28 mouse cellular contexts compared by ENCODE assay signal in genomic region chr2:163907131-163907530, GRCm38 (mm10). TPM values are rescaled to one million over a fixed set of nuclear protein-coding genes. Genes with fewer than 3 reads are reported as not detected.
A peak's percentile ranks its signal among the peaks of the same experiment; 100 is the strongest.
DNase-seq lines count a peak whose midpoint lies in the region; ATAC-seq and TF ChIP-seq lines count a peak whose summit lies in the region.
"Had no signal": no experiment of that assay in that cellular context is flagged by ENCODE, and none has a peak within 500 bp of the region (broad histone marks: within the 10 kb centered on the region; RNA-seq: fewer than 3 reads in every experiment).

No protein-coding gene starts in this region.

- peak; percentile 82 to 84 for DNase-seq in adrenal gland, adult (ENCODE audit: inconsistent age in 2 of 2, low spot score in 1 of 2)
- DNase-seq in adrenal gland, adult 8-10 months = no peak
- peak; percentile 42 for DNase-seq in adrenal gland, postnatal 10 days
- DNase-seq in adrenal gland, postnatal 4 days (ENCODE audit: low spot score in 2 of 2) = no peak
- peak; percentile 56 for DNase-seq in adrenal gland, postnatal 14 days
- DNase-seq in adrenal gland, postnatal 36 days = peak; percentile 72
- no peak for DNase-seq in midbrain, postnatal 0 days (ENCODE audit: low spot score)
- no peak for DNase-seq in embryo, embryonic 10 days (ENCODE audit: low spot score)
- DNase-seq: cerebellum, adult 11 months; cerebellum, adult 18-20 months; cerebellum, adult 8-10 months; cerebellum, adult 9-11 months; cerebellum, postnatal 14 days; cerebellum, postnatal 36 days; forebrain, postnatal 0 days had no signal

- no peak for TF ChIP-seq CTCF in midbrain, postnatal 0 days (IDR thresholded peaks at IDR 0.05)

- no peaks in the 10 kb centered on the region for H3K4me1 ChIP-seq in midbrain, postnatal 0 days (ENCODE audit: insufficient read depth, low read length)
- H3K4me1 ChIP-seq: embryonic facial prominence, embryonic 12.5 days had no signal

- H3K9ac ChIP-seq in midbrain, postnatal 0 days (replicated peaks; ENCODE audit: low read length, poor library complexity, severe bottlenecking) = no peak overlapping the region
- H3K9ac ChIP-seq: embryonic facial prominence, embryonic 12.5 days; forebrain, embryonic 13.5 days; forebrain, embryonic 15.5 days; forebrain, postnatal 0 days had no signal

- H3K4me2 ChIP-seq in midbrain, postnatal 0 days (ENCODE audit: low read depth, low read length, poor library complexity, severe bottlenecking) = no peak overlapping the region
- H3K4me2 ChIP-seq: embryonic facial prominence, embryonic 12.5 days; forebrain, embryonic 13.5 days; forebrain, embryonic 15.5 days had no signal

- no peaks in the 10 kb centered on the region for H3K9me3 ChIP-seq in midbrain, postnatal 0 days (ENCODE audit: low read length)
- H3K9me3 ChIP-seq: embryonic facial prominence, embryonic 10.5 days; embryonic facial prominence, embryonic 12.5 days; forebrain, embryonic 13.5 days; forebrain, embryonic 15.5 days had no signal

- no peak overlapping the region for H3K4me3 ChIP-seq in midbrain, postnatal 0 days (ENCODE audit: low read depth, low read length)
- H3K4me3 ChIP-seq: embryonic facial prominence, embryonic 10.5 days; embryonic facial prominence, embryonic 12.5 days; forebrain, embryonic 13.5 days; forebrain, embryonic 15.5 days had no signal

- no peaks in the 10 kb centered on the region for H3K27me3 ChIP-seq in midbrain, postnatal 0 days (ENCODE audit: insufficient read depth, low read length)
- H3K27me3 ChIP-seq: forebrain, embryonic 13.5 days; forebrain, embryonic 15.5 days had no signal

- no peak for ATAC-seq in midbrain, postnatal 0 days (ENCODE audit: low FRiP score)
- ATAC-seq: activated CD4-positive, CD25-positive, alpha-beta regulatory T cell, adult 4 months; forebrain, embryonic 13.5 days; forebrain, embryonic 15.5 days; forebrain, postnatal 0 days; Patski had no signal

- 74% methylated on average over 5 of the region's 5 CpGs for WGBS in midbrain, postnatal 0 days

- H3K36me3 ChIP-seq in midbrain, postnatal 0 days (ENCODE audit: insufficient read depth, low read length) = no peaks in the 10 kb centered on the region
- H3K36me3 ChIP-seq: embryonic facial prominence, embryonic 10.5 days; embryonic facial prominence, embryonic 12.5 days; forebrain, embryonic 15.5 days had no signal

- no peak overlapping the region for H3K27ac ChIP-seq in midbrain, postnatal 0 days (ENCODE audit: low read depth, low read length)
- H3K27ac ChIP-seq: embryonic facial prominence, embryonic 10.5 days; embryonic facial prominence, embryonic 12.5 days; forebrain, embryonic 13.5 days; forebrain, embryonic 15.5 days had no signal

RNA-seq across cellular contexts. Expression of gene Rims4, which starts 11.4 kb away (rescaled TPM):
- 100 to 1,000 TPM in 2 of 4 experiments, 10 to 100 TPM in 2; 85.0 to 169 (median 121) TPM for total RNA-seq in adrenal gland, adult 8-10 months (2022)
- total RNA-seq in adrenal gland, postnatal 10 days (2021) = 10 to 100 TPM; 57.7 to 63.4 TPM
- 100 to 1,000 TPM; 101 to 103 TPM for total RNA-seq in adrenal gland, postnatal 4 days (2021)
- 72.1 and 92.7 TPM in 2 replicates for total RNA-seq in adrenal gland, postnatal 14 days (2021)
- 100 to 1,000 TPM; 171 to 180 TPM for total RNA-seq in adrenal gland, postnatal 36 days (2021)
- 85.1 and 85.3 TPM in 2 replicates for total RNA-seq in midbrain, postnatal 0 days (2014; rRNA removed)
- 18.4 and 22.8 TPM in 2 replicates for polyA plus RNA-seq in midbrain, postnatal 0 days (2015; fragmentation: Nextera tagmentation; extraction: Ambion mirVana)
- total RNA-seq: common myeloid progenitor, adult 5-6 weeks; MEL had no signal
- polyA plus RNA-seq: activated CD4-positive, CD25-positive, alpha-beta regulatory T cell, adult 4 months; C2C12; Patski had no signal

RNA-seq across cellular contexts. Expression of gene Kcnk15, which starts 53.7 kb away (rescaled TPM):
- total RNA-seq in adrenal gland, adult 8-10 months (2022) = not detected
- total RNA-seq in adrenal gland, postnatal 10 days (2021) = not detected
- not detected for total RNA-seq in adrenal gland, postnatal 4 days (2021)
- total RNA-seq in adrenal gland, postnatal 14 days (2021) = not detected in 2 replicates
- total RNA-seq in adrenal gland, postnatal 36 days (2021) = not detected
- total RNA-seq in midbrain, postnatal 0 days (2014; rRNA removed) = 0.11 TPM in 1 of 2 replicates, not detected in the other
- 0.12 and 0.25 TPM in 2 replicates for polyA plus RNA-seq in midbrain, postnatal 0 days (2015; fragmentation: Nextera tagmentation; extraction: Ambion mirVana)
- total RNA-seq: common myeloid progenitor, adult 5-6 weeks; ES-E14; gastrocnemius, adult 18-20 months; MEL had no signal
- polyA plus RNA-seq: activated CD4-positive, CD25-positive, alpha-beta regulatory T cell, adult 4 months; C2C12; embryonic facial prominence, embryonic 10.5 days; embryonic facial prominence, embryonic 12.5 days; embryonic facial prominence, embryonic 14.5 days; forebrain, embryonic 11.5 days; forebrain, embryonic 13.5 days; forebrain, embryonic 15.5 days; forebrain, postnatal 0 days; Patski had no signal

Comparison
In these comparisons a context has a peak if more than half of its experiments do, and no peak if none do; other contexts are left out.
1. DNase-seq: peak in adrenal gland, adult (2 of 2), adrenal gland, postnatal 10 days (single experiment), adrenal gland, postnatal 14 days (single experiment) and adrenal gland, postnatal 36 days (2 of 2); none in adrenal gland, adult 8-10 months (single experiment), adrenal gland, postnatal 4 days (0 of 2), midbrain, postnatal 0 days (single experiment) and embryo, embryonic 10 days (single experiment).